Mouse (Mus musculus) heart, adult 2 months (tissue): Measurements from ENCODE around the gene Fosl2.

Experiments used
- CTCF ChIP-seq: fragments of 200-600 bp; IDR thresholded peaks from 2 replicates; pipeline ENCODE4 v1.8.1; 2022; ENCODE audit warnings: antibody characterized with exemption, mild to moderate bottlenecking, moderate library complexity
- EP300 ChIP-seq: fragments of 200-500 bp; IDR thresholded peaks from 2 replicates; pipeline ENCODE4 v1.6.1; 2011; ENCODE audit warnings: low read depth, low read length, control low read depth; ENCODE audit not compliant: insufficient read depth

DNA sequence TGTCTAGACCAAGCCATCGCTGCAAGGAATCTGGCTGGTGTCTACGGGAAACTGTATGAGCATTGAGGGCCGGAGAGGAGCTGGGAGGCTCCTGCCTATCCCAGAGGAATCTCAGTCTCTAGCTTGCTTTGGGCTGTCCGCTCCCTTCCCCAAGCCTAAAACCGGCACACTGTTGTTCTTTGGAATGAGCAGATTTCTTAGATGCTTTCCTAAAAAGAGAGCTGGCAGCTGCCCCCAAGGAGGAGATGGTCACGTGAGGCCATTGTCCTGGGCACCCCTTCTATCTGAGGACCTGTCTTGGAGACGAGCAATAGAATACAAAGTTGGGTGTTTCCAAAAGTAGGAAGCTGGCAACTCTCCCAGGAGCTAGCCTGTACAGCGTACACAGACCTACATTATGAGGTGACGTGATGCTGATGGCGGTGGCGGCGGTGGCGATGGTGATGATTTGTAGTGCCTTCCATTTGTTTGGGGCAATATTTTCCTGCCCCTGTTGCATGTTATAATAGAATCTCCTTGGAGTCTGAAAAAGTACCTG, 7.9 kb downstream of the Fosl2 start:
- TF ChIP-seq CTCF (no peak), EP300 (no peak)
